Mouse (Mus musculus): Measurements from ENCODE around the gene Rimbp3.
A peak's percentile ranks its signal among the peaks of the same experiment; 100 is the strongest.
"Not testable (repeated sequence)": the region's sequence is repeated elsewhere in the genome, so short reads cannot be mapped to it uniquely, and the experiment has no call there.

Rimbp3 gene

GRCm38 (mm10) chr16:17220127-17220733 lies 11.8 kb downstream of the Rimbp3 start:
- no peak for DNase-seq (ENCODE audit: low spot score)

- DNase-seq (ENCODE audit: low spot score): peak; percentile 91
Measured at GRCm38 (mm10) chr16:17222197-17222596, 13.8 kb downstream of the Rimbp3 start.

GRCm38 (mm10) chr16:17225584-17225983 lies 17.2 kb downstream of the Rimbp3 start:
- DNase-seq (ENCODE audit: low spot score): no peak

- no peak for DNase-seq (ENCODE audit: low spot score)
Measured at GRCm38 (mm10) chr16:17226496-17226895, 18.1 kb downstream of the Rimbp3 start.

GRCm38 (mm10) chr16:17231523-17231922 lies 23.1 kb downstream of the Rimbp3 start:
- DNase-seq (ENCODE audit: low spot score): not testable (repeated sequence)

GRCm38 (mm10) chr16:17232794-17233701 lies 24.6 kb downstream of the Rimbp3 start, which contains the start of gene Hic2:
Gene Hic2, plus strand, starts transcription at chr16:17233572.
- peak; percentile 97 for DNase-seq (ENCODE audit: low spot score)

GRCm38 (mm10) chr16:17233702-17234498 lies 25.5 kb downstream of the Rimbp3 start:
- DNase-seq (ENCODE audit: low spot score): peak; percentile 77

GRCm38 (mm10) chr16:17234499-17234895 lies 26.1 kb downstream of the Rimbp3 start:
- DNase-seq (ENCODE audit: low spot score): peak; percentile 36

GRCm38 (mm10) chr16:17234916-17235665 lies 26.7 kb downstream of the Rimbp3 start:
- DNase-seq (ENCODE audit: low spot score): no peak

- DNase-seq (ENCODE audit: low spot score): no peak
Measured at GRCm38 (mm10) chr16:17237634-17238033, 29.2 kb downstream of the Rimbp3 start.

GRCm38 (mm10) chr16:17239409-17239808 lies 31.0 kb downstream of the Rimbp3 start:
- no peak for DNase-seq (ENCODE audit: low spot score)

GRCm38 (mm10) chr16:17243731-17244130 lies 35.3 kb downstream of the Rimbp3 start:
- no peak for DNase-seq (ENCODE audit: low spot score)

- no peak for DNase-seq (ENCODE audit: low spot score)
Measured at GRCm38 (mm10) chr16:17244996-17245395, 36.6 kb downstream of the Rimbp3 start.

GRCm38 (mm10) chr16:17247727-17248126 lies 39.3 kb downstream of the Rimbp3 start:
- no peak for DNase-seq (ENCODE audit: low spot score)

GRCm38 (mm10) chr16:17249135-17249534 lies 40.7 kb downstream of the Rimbp3 start:
- DNase-seq (ENCODE audit: low spot score): no peak

GRCm38 (mm10) chr16:17251539-17251938 lies 43.1 kb downstream of the Rimbp3 start:
- no peak for DNase-seq (ENCODE audit: low spot score)

GRCm38 (mm10) chr16:17252086-17252726 lies 43.8 kb downstream of the Rimbp3 start:
- DNase-seq (ENCODE audit: low spot score): no peak

- DNase-seq (ENCODE audit: low spot score): no peak
Measured at GRCm38 (mm10) chr16:17252841-17253240, 44.4 kb downstream of the Rimbp3 start.

- DNase-seq (ENCODE audit: low spot score): no peak
Measured at GRCm38 (mm10) chr16:17254005-17254597, 45.7 kb downstream of the Rimbp3 start.

- DNase-seq (ENCODE audit: low spot score): no peak
Measured at GRCm38 (mm10) chr16:17255270-17255669, 46.9 kb downstream of the Rimbp3 start.

- DNase-seq (ENCODE audit: low spot score): no peak
Measured at GRCm38 (mm10) chr16:17257359-17257821, 49.0 kb downstream of the Rimbp3 start.

Measured in testis, postnatal 14 days (tissue).